Mouse (Mus musculus) testis, postnatal 14 days (tissue): ENCODE data around the gene Nosip.
A peak's percentile ranks its signal among the peaks of the same experiment; 100 is the strongest.

ENCODE experiments used
- DNase-seq: peaks from one replicate; pipeline ENCODE4 v3.0.0; 2021; ENCODE audit warnings: low spot score

The Nosip gene

DNA sequence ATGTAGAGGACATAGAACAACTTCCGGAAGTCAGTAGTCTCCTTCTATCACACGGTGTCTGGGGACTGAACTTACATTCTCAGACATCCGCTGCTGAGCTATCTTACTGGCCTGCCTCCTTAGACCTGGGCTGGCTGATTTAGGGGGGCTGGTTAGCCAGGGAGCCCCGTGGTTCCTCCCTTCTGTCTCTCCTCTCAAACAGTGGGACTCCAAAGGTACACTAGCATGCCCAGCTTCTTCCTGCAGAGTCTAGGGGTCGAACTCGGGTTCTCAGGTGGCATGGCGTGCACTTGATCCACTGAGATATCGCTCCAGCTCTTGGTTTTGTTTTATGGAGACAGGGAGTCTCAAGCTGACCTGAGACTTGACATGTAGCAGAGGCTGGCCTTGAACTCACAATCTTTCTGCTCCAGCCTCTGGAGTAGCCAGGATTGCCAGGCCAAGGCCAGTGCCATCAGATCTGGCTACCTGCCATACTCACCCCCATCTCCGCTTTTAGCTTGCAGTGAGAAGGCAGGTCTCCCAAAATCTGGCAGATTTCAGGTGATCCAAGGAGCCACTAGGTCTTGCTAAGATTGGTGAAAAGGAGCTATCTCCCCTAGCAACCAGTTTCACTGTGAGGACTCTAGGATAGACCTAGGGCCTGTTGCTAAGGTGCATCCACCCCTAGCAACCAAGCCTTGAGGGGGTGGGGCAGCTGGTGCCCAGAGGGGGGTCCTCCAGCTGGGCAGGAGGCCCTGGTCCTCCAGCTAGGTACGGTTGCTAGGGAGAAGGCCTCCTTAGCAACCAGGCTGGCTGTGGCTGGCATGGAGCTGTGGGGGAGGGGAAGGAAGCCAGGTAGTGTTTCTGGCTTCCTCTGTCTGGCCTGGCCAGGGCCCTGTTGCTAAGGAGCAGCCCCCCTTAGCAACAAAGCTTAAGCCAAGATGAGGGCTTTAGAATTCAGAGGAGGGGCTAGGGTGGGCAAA is 3.3 kb upstream of the Nosip start:
- DNase-seq, result no peak

DNA sequence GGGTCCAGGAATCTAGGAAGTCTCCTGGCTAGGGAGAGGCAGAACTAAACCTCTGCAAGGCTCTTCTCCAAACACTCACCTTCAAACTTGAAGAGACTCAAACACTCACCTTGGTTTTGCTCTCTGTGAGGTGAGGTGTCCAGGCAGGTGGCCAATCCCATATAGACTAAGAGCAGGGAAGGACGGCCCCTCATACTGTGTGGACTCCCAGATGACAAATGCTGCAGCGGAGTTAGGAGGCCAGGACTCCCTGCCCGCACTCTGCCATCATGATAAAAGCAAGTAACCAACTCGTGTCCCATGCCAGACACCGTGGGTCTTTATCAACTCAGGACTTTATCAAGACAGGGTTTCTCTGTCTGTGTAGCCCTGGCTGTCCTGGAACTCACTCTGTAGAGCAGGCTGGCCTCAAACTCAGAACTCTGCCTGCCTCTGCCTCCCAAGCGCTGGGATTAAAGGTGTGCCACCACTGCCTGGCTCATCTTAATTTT is 1.6 kb upstream of the Nosip start:
- DNase-seq, result no peak

DNA sequence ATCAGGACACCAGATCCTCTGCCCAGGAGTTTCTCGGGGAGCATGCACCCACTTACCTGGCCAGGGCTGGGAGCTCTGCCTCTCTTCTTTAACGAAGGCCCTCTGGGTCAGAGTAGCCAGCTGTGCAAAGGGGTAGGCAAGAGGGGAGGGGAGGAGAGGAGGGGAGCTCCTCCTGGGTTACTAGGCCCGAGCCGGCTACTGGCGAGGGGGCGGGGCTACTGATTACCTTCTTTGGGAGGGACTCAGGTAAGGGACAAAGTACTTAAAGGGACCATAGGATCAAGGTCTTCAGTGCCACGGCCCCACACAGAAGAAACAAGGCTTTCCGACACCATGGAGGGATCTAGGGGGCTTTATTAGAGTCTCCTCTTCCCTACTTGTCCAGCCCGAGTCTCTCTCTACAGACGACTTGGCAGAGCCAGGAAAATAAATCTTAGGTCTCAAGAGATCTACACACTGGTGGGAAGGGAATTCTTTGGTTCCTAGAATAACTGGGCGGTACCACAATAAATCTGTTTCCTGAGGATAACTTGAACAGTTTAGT is 625 bp upstream of the Nosip start:
- DNase-seq, result no peak

DNA sequence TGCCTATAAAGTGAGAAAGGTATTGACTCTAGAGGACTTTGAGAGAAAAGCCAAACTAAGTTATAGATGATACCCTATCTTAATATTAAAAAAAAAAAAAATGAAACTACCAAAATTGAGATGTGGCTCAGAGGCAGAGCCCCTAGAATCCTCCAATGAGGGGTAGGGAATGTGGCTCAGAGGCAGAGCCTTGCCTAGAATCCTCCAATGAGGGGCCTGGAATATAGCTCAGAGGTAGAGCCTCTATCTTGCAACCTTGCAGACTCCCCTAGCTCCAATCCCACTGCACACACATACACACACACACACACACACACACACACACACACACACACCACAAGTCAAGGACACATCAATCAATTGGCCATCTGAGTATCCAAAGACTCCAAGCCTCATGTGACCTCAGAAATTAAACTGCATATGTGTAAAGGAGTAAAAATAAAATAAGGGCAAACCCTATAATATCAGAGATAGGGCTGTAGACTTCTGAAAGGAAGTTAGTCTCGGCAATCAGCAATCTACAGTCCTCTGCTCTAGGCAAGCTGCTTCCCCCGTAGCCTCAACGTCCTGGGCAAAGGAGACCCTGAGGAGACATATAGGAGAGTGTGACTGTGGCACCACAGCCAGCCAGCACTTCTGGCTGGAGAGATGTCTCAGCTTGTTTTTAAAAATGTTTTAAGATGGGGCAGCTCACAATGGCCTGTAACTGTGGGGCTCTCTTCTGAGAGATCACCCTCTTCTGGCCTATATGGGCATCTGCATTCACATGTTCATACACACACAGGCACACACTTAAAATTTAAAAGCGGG is 5.2 kb downstream of the Nosip start:
- DNase-seq, result no peak

DNA sequence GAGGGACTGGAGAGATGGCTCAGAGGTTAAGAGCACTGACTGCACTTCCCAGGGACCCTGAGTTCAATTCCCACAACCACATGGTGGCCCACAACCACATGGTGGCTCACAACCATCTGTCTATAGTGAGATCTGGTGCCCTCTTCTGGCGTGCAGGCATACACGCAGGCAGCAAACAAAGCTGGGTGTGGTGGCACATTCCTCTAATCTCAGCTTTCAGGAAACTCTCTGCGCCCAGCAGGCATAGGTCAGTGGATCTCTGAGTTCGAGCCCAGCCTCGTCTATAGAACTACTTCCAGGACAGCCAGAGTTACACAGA is 5.7 kb downstream of the Nosip start:
- DNase-seq, result no peak

DNA sequence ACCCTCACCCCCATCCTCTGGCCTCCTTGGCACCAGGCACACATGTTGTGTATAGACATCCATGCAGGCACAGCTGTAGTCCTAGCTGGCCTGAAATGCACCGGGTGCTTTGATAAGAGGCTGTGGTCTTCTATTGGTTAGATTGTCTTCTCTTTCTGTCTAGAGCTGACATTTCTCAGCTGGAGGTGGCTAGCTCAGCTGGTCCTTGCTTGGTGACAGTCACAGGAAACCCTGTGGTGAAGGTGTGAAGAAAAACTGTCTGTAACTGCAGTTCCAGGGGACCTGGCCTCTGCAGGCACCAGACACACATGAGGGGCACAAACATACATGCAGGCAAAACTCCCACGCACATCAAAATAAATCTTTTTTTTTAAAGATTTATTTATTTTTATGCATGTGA is 7.4 kb downstream of the Nosip start:
- no peak for DNase-seq

DNA sequence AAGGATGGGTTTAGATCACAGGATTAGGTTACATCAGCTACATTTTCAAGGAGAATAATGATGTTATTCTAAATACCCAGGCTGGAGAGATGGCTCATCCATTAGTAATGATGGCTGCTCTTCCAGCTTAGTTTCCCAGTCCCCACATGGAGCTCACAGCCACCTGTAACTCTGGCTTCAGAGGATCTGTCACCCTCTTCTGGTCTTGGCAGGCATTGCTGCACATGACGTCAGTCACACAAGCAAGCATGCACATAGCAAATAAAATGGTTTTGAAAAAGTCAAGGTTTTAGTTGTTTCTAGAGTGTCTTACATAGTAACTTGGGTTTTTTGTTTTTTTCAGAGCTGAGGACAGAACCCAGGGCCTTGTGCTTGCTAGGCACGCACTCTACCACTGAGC is 10.0 kb downstream of the Nosip start:
- no peak for DNase-seq

DNA sequence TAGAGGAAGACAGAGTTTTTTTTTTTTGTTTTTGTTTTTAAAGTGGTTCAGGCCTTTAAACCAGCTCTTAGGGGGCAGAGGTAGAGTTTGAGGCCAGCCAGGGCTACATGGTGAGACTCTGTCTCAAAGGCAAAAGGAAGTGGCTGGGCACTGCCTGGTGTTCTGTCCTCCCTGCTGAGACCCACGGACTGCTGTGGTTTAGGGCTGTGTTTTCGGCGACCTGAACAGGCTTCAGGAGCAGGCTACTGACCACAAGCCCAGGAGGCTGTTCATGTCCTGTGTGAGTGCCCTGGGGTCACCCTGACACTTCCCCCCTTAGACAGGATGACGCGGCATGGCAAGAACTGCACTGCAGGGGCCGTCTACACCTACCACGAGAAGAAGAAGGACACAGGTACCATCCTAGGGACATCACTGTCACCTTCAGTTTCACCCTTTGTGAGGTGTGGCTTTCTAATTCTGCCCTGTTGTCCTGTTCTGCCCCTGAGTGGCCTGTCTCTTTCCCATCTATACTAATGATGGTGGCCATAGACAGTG is 11.0 kb downstream of the Nosip start:
- no peak for DNase-seq

DNA sequence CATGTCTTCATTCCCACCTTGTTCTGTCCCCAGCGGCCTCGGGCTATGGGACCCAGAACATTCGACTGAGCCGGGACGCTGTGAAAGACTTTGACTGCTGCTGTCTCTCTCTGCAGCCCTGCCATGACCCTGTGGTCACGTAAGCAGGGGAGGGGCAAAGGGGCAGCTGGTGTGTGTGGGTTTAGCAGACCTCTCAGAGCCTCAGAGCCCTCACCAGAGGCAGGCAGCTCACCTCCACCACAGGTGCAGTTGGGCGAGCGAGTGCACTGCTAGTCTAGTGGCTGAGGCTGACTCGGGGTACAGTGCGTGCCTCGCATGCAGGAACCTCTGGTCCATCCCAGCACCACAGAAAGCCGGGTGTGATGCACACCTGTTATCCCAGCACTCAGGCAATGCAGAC is 11.7 kb downstream of the Nosip start:
- DNase-seq, result no peak

DNA sequence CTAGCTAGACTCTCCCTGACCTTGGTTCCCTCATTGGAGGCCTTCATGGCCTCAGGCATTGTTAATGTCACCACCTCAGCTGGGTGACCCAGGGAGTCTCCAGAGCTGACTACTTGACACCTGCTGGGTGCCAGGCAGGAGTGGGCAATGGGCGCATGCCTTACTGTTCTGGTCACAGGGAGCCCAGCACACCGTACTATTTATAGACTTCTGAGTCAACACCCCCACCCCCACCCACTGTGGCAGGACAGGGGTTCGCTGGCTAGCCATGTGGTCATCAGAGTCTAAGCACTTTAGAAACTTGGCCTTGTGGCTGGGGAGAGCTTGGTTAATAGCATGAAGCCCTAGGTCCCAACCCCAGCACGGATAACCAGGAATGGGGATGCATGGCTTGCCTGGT is 13.2 kb downstream of the Nosip start:
- no peak for DNase-seq

DNA sequence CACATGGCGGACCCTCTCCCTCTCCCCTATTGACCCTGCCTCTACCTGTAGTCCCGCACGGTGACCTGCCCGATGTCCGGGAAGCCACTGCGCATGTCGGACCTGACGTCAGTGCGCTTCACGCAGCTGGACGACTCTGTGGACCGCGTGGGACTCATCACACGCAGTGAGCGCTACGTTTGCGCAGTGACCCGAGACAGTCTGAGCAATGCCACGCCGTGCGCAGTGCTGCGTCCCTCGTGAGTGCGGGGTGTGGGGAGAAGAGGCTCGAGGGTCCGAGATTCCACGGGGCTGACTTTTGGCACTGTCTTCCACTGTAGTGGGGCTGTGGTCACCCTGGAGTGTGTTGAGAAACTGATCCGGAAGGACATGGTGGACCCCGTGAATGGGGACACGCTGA is 14.3 kb downstream of the Nosip start:
- DNase-seq, result no peak

DNA sequence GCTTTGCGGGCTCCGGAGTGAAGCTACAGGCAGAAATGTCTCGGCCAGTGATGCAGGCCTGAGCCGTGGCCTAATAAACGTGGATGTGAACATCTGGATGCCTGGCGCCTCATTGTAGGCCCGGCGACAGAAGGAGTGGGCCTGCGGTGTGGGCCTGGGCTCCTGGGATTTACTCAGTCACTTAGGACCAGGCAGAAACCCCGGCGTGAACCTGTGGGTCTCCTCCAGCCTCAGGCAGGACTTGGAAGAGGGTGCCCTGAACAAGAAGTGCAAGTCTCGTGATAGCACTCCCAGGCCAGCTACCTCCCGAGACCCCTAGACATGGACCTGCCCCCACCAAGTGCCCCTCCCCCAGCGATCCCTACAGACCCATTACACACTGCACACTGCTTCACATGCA is 15.1 kb downstream of the Nosip start:
- no peak for DNase-seq

DNA sequence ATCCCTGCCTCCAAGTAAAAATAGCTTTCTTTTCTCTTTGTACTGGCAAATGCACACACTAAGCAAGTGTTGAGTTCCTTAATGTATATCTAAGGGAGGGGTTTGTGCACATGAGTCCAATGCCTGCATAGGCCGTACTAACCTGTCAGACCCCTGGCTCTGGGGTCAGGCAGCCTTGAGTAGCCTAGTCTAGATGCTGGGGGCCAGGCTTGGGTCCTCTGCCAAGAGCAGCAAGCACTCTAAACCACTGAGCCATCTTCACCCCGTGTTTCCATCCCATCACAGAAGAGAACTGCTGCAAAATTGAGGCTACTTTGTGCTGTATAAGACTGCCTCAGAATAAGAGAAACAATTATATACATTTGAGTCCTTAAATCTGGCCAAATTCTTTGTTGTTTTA is 15.6 kb downstream of the Nosip start:
- DNase-seq, result no peak

DNA sequence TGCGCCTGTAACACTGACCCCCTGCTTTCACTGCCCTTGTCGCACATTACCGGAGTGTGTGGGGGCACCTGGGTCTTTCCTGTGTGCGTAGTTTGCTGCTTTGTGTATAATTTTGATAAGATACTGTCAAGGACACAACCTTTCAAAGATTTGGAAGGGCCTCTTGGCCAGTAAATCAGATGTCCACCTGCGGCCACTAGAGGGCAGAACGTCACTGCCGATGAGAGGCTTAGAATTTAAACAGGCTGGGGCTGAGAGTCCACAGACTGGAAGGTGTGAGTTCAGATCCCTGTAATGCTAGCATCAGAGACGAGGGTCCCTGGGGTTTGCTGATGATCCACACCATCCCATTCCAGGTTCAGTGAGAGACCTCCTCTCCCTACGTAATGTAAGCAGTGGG is 16.3 kb downstream of the Nosip start:
- no peak for DNase-seq

DNA sequence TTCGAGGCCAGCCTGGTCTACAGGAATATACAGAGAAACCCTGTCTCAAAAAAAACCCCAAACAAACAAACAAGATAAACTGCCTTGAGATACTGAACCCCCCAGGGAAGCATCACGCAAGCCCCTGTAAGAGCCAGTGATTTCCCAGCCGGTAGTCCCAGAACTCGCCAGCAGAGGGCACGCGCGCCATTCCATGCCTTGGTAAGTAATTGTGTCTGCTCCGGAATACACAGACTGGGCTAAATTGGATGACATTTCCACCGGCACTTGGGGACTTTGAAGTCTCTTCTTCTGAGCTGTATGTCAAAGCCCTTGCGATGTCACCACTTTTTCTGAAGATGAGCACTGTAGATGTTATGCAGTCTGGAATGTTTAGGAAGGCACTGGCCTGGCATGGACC is 17.6 kb downstream of the Nosip start:
- DNase-seq, result peak; percentile 80

DNA sequence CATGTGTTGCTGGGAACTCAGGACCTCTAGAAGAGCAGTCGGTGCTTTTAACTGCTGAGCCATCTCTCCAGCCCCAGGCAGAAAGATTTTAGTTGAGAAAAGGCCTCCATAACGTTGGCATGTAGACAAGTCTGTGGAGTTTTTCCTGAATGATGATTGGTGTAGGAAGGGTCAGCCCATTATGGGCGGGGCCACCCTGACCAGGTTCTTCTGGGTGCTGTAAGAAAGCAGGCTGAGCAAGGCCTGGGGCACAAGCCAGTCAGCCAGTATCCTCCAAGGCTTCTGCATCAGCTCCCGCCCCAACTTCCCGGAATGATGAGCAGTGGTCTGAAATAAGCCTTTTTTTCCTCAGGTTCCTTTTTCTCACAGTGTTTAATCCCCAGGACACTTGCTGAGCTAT is 18.8 kb downstream of the Nosip start:
- no peak for DNase-seq

DNA sequence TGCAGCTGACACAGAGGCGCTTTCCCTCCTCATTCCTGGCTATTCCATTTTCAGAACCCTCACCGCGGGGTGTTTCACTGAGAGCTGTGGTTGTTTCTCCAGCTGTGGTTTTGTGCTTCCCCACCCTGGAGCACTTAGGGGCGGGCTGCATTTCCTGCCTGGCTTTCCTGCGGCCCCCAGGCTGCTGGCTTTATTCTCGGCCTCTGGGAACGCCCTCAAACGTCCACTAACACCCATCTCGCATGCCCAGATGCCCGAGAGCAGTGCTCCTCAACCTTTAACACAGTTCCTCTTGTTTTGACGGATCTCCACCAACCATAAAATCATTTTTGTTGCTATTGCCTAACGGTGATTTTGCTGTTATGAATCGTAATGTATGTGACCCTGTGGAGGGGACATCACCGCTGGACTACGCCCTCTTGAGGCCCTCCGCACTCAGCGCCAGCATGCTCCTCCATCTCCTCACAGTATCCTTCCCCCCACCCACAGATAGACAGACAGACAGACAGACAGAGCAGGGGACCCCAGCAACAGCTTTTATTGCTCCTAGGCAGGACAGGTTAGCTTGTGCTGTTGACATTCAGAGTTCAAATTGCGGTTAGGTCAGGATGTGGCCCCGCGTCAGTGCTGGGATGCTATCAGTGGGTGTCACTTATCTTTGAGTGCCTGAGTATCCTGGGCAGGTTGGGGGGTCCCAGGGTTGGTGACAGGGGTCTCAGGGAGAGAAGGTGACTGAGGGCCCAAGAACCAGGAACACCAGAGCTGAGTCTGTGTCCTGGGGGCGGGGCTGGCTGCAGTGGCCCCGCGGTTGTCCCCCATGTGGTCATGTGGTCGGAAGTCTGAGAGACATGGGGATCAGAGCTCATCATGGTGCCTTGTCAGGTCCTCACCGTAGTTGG is 20.4 kb downstream of the Nosip start:
- DNase-seq, result no peak

DNA sequence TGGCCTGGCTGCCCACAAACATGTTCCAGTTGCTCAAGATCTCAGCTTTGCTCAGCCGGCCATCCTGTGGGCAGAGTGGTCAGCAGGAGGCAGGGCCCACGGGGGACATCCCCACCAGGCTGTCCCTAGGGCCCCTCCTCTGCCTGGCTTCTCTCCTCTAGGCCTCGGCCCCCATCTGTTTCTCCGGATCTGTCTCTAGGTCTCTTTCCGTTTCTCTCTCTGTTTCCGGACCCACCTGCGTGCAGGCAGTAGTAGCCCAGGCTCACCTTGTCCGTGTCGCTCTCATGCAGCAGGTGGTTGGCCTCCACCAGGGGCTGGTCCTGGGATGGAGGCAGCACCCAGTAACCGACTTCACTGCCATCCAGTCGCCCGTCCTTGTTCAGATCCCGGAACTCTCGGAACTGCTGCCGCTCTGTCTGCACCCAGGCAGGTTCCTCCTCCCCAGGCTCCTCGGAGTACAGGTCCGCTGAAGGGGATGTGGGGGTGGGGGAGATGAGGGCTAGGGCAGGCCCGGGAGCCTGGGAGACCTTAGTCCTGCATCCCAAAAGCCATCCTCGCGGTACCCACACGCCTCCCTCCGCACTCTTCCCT is 21.2 kb downstream of the Nosip start:
- no peak for DNase-seq

DNA sequence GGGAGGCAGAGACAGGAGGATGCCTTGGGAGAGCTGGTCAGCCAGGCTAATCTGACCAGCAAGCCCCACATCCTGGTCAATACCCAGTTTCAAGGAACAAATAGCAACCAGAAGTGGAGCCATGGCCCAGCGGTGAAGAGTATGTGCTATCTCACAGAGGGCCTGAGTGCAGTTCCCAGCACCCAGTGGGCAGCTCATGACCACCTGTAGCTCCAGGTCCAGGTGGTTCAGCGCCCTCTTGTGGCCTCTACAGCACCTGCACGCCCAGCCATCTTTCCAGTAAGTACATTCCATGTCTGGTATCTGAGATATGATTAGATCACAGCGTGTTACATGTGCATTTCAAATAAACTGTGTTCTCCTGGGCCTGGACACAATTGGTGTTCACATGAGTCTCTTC is 23.9 kb downstream of the Nosip start:
- no peak for DNase-seq

DNA sequence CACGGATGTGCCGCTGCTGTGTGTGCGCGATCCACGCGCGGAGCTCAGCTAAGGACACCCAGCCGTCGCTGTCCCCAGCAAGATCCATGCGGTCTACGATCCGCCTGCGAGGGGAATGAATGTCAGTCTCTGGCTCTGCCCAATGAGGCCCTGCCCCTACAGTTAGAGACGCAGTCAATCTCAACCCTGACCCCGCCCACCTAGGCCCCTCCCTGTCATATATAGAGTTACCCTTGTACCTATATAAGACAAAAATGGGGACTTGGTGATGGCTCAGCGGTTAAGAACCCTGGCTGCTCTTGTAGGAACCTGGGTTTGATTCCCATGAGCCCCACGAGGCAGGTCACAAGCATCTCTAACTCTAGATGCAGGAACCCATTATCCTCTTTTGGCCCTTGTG is 26.4 kb downstream of the Nosip start:
- no peak for DNase-seq

DNA sequence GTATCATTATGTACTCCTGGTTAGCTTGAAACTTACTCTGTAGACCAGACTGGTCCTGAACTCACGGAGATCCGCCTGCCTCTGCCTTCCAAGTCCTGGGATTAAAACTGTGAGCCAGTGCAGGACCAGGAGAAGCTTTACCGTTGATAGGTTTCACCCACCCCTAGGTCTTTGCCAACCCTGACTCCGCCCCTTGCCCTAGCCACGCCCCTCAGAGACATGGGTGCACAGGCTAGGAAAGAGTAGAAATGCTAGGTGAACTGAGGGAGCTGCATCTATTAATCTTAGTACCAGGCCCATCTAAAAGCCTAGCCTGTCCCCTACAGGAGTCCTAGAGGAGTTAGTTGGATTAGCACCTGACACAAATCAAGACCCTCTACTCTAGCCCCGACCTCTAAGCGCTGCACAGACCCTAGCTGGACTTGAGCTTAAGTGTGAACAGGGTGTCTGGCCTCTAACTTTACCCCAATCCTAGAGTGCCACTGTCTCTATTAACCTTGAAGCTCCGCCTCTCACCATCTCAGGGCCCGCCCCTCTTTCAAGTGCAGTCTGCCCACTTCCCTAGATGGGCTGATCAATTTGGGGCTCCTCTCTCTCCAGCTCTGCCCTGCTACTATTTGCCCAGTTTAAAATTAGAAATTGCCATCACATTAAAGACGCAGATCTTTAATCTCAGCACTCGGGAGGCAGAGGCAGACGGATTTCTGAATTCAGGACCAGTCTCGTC is 28.2 kb downstream of the Nosip start:
- no peak for DNase-seq
